ENCODE assay signal across 8 mouse cellular contexts in the genomic region with DNA sequence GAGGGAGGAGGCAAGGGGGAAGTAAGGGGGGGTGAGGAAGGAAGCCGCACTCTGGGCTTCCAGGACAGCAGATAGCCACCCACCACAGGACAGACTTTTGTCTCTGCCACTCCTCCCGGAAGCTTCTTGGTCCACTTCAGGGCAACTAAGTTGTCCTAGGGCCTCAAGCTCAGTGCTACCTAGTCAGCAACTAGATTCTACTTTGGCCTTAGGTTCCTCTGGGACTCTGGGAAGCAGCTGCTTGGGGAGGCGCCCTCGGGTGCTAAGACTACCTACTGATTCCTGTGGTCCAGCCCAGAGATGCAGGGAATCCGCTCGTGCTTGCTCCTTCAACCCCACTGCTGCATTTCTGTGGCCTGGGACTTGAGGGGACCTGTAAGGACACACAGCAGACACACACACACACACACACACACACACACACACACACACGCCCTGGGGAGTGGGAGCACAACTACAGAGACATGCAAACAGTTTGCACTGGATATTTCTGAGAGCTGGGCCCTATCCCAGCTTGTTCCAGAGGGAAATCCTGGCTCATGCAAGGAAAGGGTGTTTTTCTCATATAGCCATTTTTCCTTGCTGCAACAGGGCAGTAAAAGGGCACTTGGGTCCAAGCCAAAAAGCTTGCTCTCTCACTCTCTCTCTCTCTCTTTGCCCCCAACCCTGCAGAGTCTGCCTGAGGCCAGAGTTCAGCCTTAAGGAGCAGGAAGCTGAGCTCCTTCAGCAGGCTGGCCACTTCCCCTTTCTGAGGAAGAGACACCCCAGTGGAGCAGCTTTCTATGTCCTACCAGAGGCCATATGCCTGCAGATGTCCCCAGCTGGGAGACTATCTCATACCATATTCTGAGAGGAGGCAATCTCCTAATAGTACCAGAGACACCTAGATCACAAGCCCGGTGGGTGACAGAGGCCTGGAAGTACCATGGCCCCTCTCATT. TPM values are rescaled to one million over a fixed set of nuclear protein-coding genes. Genes with fewer than 3 reads are reported as not detected.
A peak's percentile ranks its signal among the peaks of the same experiment; 100 is the strongest.
DNase-seq lines count a peak whose midpoint lies in the region; ATAC-seq and TF ChIP-seq lines count a peak whose summit lies in the region.

No protein-coding gene starts in this region.

- peak overlapping the region; percentile 14; the same call in 1 of the 2 replicates for H3K4me3 ChIP-seq in G1E (ENCODE audit: low read depth, low read length)
- H3K4me3 ChIP-seq in forebrain, embryonic 11.5 days (ENCODE audit: low read depth, low read length), result no peak overlapping the region
- peak overlapping the region; percentile 3; the same call in 1 of the 2 replicates for H3K4me3 ChIP-seq in lung, embryonic 14.5 days (ENCODE audit: low read depth, low read length)
- H3K4me3 ChIP-seq in neural tube, embryonic 15.5 days (replicated peaks), result no peak overlapping the region

- peak overlapping the region; percentile 41; the same call in 1 of the 2 replicates for H3K4me2 ChIP-seq in forebrain, embryonic 11.5 days (ENCODE audit: low read depth, low read length, severe bottlenecking)
- peak overlapping the region; percentile 51 for H3K4me2 ChIP-seq in lung, embryonic 14.5 days
- H3K4me2 ChIP-seq in neural tube, embryonic 15.5 days, result peak overlapping the region; percentile 42

- WGBS in forebrain, embryonic 11.5 days, result 75% methylated on average over 8 of the region's 8 CpGs
- 36% methylated on average over 8 of the region's 8 CpGs for WGBS in lung, embryonic 14.5 days
- WGBS in neural tube, embryonic 15.5 days, result 62% methylated on average over 8 of the region's 8 CpGs

- peak overlapping the region; percentile 37 for H3K9ac ChIP-seq in forebrain, embryonic 11.5 days (ENCODE audit: low read length)
- peak overlapping the region; percentile 40 for H3K9ac ChIP-seq in lung, embryonic 14.5 days
- peak overlapping the region; percentile 24 for H3K9ac ChIP-seq in neural tube, embryonic 15.5 days (replicated peaks)

- no peaks in the 10 kb centered on the region for H3K36me3 ChIP-seq in G1E (replicated peaks)
- H3K36me3 ChIP-seq in forebrain, embryonic 11.5 days (ENCODE audit: control insufficient read depth, insufficient read depth, low read length), result no peaks in the 10 kb centered on the region
- no peaks in the 10 kb centered on the region for H3K36me3 ChIP-seq in lung, embryonic 14.5 days (ENCODE audit: insufficient read depth)
- H3K36me3 ChIP-seq in neural tube, embryonic 15.5 days, result no peaks in the 10 kb centered on the region

- H3K27ac ChIP-seq in forebrain, embryonic 11.5 days (ENCODE audit: low read depth, low read length), result peak overlapping the region; percentile 81
- peak overlapping the region; percentile 99 for H3K27ac ChIP-seq in lung, embryonic 14.5 days (ENCODE audit: low read depth)
- H3K27ac ChIP-seq in neural tube, embryonic 15.5 days (replicated peaks), result peak overlapping the region; percentile 88

- intact Hi-C loops in gastrocnemius, postnatal 14 days (cut with DNase I; ENCODE audit: low total_unique reads), result no loop called here

- TF ChIP-seq CTCF in G1E (IDR thresholded peaks at IDR 0.05; ENCODE audit: low read depth, low read length), result no peak
- TF ChIP-seq CTCF in lung, embryonic 14.5 days (IDR thresholded peaks at IDR 0.05; ENCODE audit: low read depth), result no peak

- peaks cover 52% of the 10 kb centered on the region for H3K4me1 ChIP-seq in G1E (ENCODE audit: insufficient read depth, low read depth, low read length)
- H3K4me1 ChIP-seq in forebrain, embryonic 11.5 days (replicated peaks; ENCODE audit: control insufficient read depth, insufficient read depth, low read length), result peaks cover 21% of the 10 kb centered on the region
- peaks cover 36% of the 10 kb centered on the region for H3K4me1 ChIP-seq in lung, embryonic 14.5 days (ENCODE audit: insufficient read depth)
- H3K4me1 ChIP-seq in neural tube, embryonic 15.5 days, result peaks cover 44% of the 10 kb centered on the region

- DNase-seq in gastrocnemius, postnatal 14 days, result peak; percentile 25
- no peak for DNase-seq in gastrocnemius, postnatal 10 days
- peak; percentile 87 for DNase-seq in G1E (ENCODE audit: low spot score)
- DNase-seq in forebrain, embryonic 11.5 days (ENCODE audit: low spot score), result no peak
- DNase-seq in kidney, adult 11 months, result peak; percentile 74
- DNase-seq in lung, embryonic 14.5 days, result peak; percentile 80
- DNase-seq in thymus, adult 18-20 months, result no peak

- ATAC-seq in G1E (ENCODE audit: extremely low read depth, insufficient number of reproducible peaks, low FRiP score, poor library complexity, severe bottlenecking), result peak; percentile 88
- ATAC-seq in forebrain, embryonic 11.5 days (replicated peaks; ENCODE audit: low FRiP score), result peak; percentile 42
- peak; percentile 18 for ATAC-seq in lung, embryonic 14.5 days (ENCODE audit: insufficient read depth)
- ATAC-seq in neural tube, embryonic 15.5 days (ENCODE audit: low FRiP score), result peak; percentile 14; the same call in 1 of the 2 replicates

- H3K27me3 ChIP-seq in G1E (ENCODE audit: insufficient read depth, low read length), result peaks cover 51% of the 10 kb centered on the region
- H3K27me3 ChIP-seq in forebrain, embryonic 11.5 days (ENCODE audit: control insufficient read depth, insufficient read depth, low read length), result no peaks in the 10 kb centered on the region
- H3K27me3 ChIP-seq in lung, embryonic 14.5 days (ENCODE audit: insufficient read depth, low read length), result no peaks in the 10 kb centered on the region
- H3K27me3 ChIP-seq in neural tube, embryonic 15.5 days (replicated peaks), result no peaks in the 10 kb centered on the region

- H3K9me3 ChIP-seq in G1E (replicated peaks), result no peaks in the 10 kb centered on the region
- H3K9me3 ChIP-seq in forebrain, embryonic 11.5 days (ENCODE audit: control insufficient read depth, low read length), result no peaks in the 10 kb centered on the region
- no peaks in the 10 kb centered on the region for H3K9me3 ChIP-seq in lung, embryonic 14.5 days (ENCODE audit: low read depth, low read length)
- H3K9me3 ChIP-seq in neural tube, embryonic 15.5 days (replicated peaks), result no peaks in the 10 kb centered on the region

RNA-seq across cellular contexts. Expression of a gene that starts 12.2 kb away (rescaled TPM):
- total RNA-seq in gastrocnemius, postnatal 14 days (2021), result 10 to 100 TPM; 41.6 to 51.6 TPM
- total RNA-seq in gastrocnemius, postnatal 10 days (2021), result 10 to 100 TPM; 68.1 to 79.6 TPM
- total RNA-seq in G1E (2014; fragmentation: Nextera tagmentation), result 58.4 and 67.3 TPM in 2 replicates
- 15.3 and 16.9 TPM in 2 replicates for total RNA-seq in G1E (2017)
- 40.7 and 42.4 TPM in 2 replicates for polyA plus RNA-seq in G1E (2012)
- 14.1 and 14.7 TPM in 2 replicates for polyA plus RNA-seq in forebrain, embryonic 11.5 days (2014; fragmentation: Nextera tagmentation; extraction: Ambion mirVana)
- polyA plus RNA-seq in lung, embryonic 14.5 days (2014; fragmentation: Nextera tagmentation; extraction: Ambion mirVana), result 23.7 and 25.8 TPM in 2 replicates
- polyA plus RNA-seq in neural tube, embryonic 15.5 days (2015; fragmentation: Nextera tagmentation; extraction: Ambion mirVana), result 10.0 and 10.6 TPM in 2 replicates

RNA-seq across cellular contexts. Expression of a gene that starts 15.0 kb away (rescaled TPM):
- total RNA-seq in gastrocnemius, postnatal 14 days (2021), result 10 to 100 TPM; 11.9 to 15.3 TPM
- 10 to 100 TPM; 18.9 to 26.4 TPM for total RNA-seq in gastrocnemius, postnatal 10 days (2021)
- total RNA-seq in G1E (2014; fragmentation: Nextera tagmentation), result 24.4 and 24.9 TPM in 2 replicates
- total RNA-seq in G1E (2017), result 23.5 and 29.3 TPM in 2 replicates
- 43.5 and 45.5 TPM in 2 replicates for polyA plus RNA-seq in G1E (2012)
- 105 and 107 TPM in 2 replicates for polyA plus RNA-seq in forebrain, embryonic 11.5 days (2014; fragmentation: Nextera tagmentation; extraction: Ambion mirVana)
- polyA plus RNA-seq in lung, embryonic 14.5 days (2014; fragmentation: Nextera tagmentation; extraction: Ambion mirVana), result 81.2 and 83.9 TPM in 2 replicates
- 69.7 and 73.1 TPM in 2 replicates for polyA plus RNA-seq in neural tube, embryonic 15.5 days (2015; fragmentation: Nextera tagmentation; extraction: Ambion mirVana)

Comparison
In these comparisons a context has a peak if more than half of its experiments do, and no peak if none do; other contexts are left out.
1. DNase-seq: peak in gastrocnemius, postnatal 14 days (single experiment), G1E (single experiment), kidney, adult 11 months (single experiment) and lung, embryonic 14.5 days (single experiment); none in gastrocnemius, postnatal 10 days (single experiment), forebrain, embryonic 11.5 days (single experiment) and thymus, adult 18-20 months (0 of 2).
2. ATAC-seq: peak in every context shown above with its lines; median percentile 88 in G1E; 42 in forebrain, embryonic 11.5 days; 18 in lung, embryonic 14.5 days; 14 in neural tube, embryonic 15.5 days.
3. H3K4me3 ChIP-seq: peak in G1E (single experiment) and lung, embryonic 14.5 days (single experiment); none in forebrain, embryonic 11.5 days (single experiment) and neural tube, embryonic 15.5 days (single experiment).
4. Peak in every context shown above with its lines, with median percentiles within 50 percentile points of each other: H3K27ac ChIP-seq, H3K4me2 ChIP-seq and H3K9ac ChIP-seq.